Mouse (Mus musculus) cerebellum, adult 2 months (tissue): Measurements from ENCODE around the gene Ppm1f.

ENCODE experiments used
- CTCF ChIP-seq: fragments of 200-500 bp; IDR thresholded peaks from 2 replicates; pipeline ENCODE4 v1.5.1; 2011; ENCODE audit warnings: low read depth, mild to moderate bottlenecking, control low read depth, low read length, moderate library complexity, borderline replicate concordance; ENCODE audit not compliant: insufficient read depth
- POLR2A ChIP-seq: fragments of 200-500 bp; IDR thresholded peaks from 2 replicates; pipeline ENCODE4 v1.6.1; 2011; ENCODE audit warnings: low read length, control low read depth, borderline replicate concordance; ENCODE audit not compliant: insufficient read depth

DNA sequence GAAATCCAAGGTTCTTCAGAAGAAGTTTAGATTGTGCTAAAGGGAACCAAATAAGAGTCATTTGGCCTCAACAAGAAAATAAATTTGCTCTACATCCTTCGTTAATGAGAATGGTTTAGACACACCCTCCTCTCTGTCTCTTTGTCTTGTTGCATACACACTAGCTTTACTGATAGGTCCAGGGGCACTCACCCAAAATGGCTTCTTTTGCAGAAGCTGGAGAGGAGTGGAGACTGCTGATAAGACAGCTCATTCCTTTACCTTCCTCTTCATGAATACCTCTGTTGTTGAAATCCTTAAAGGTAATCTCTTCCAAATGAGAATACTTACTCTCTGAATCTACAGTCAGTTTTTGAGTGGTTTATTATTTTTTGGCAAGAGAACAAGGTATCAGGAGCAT, 68.9 kb downstream of the Ppm1f start:
- TF ChIP-seq POLR2A (no peak), CTCF (no peak)
